Mouse (Mus musculus) spleen, adult 2 months (tissue): ENCODE measurements around the gene Srgap2.

Experiments used
- CTCF ChIP-seq: fragments of 200-500 bp; IDR thresholded peaks from 2 replicates; pipeline ENCODE4 v1.5.1; 2011; ENCODE audit warnings: mild to moderate bottlenecking, inconsistent platforms; ENCODE audit not compliant: insufficient read depth, insufficient read length, insufficient replicate concordance; ENCODE audit errors: extremely low read depth
- POLR2A ChIP-seq: fragments of 200-500 bp; IDR thresholded peaks from 2 replicates; pipeline ENCODE4 v1.6.1; 2011; ENCODE audit warnings: low read depth, low read length, inconsistent platforms

- no peak for TF ChIP-seq CTCF
- TF ChIP-seq POLR2A, result no peak
These were observed 104.1 kb downstream of the Srgap2 start for GRCm38 (mm10) chr1:131423061-131423460.
